ENCODE assay signal across 17 mouse cellular contexts in genomic region chr12:70075001-70075400, GRCm38 (mm10). TPM values are rescaled to one million over a fixed set of nuclear protein-coding genes. Genes with fewer than 3 reads are reported as not detected.
DNase-seq lines count a peak whose midpoint lies in the region; ATAC-seq and TF ChIP-seq lines count a peak whose summit lies in the region.
"Had no signal": no experiment of that assay in that cellular context is flagged by ENCODE, and none has a peak within 500 bp of the region (broad histone marks: within the 10 kb centered on the region; RNA-seq: fewer than 3 reads in every experiment).

No protein-coding gene starts in this region.

- TF ChIP-seq CTCF in left cerebral cortex, adult 2 months (IDR thresholded peaks at IDR 0.05), result no peak
- TF ChIP-seq CTCF in thymus, adult 2 months (IDR thresholded peaks at IDR 0.05; ENCODE audit: borderline replicate concordance, control insufficient read depth, extremely low read depth, insufficient read depth, low read length, poor library complexity), result no peak

- no peak for TF ChIP-seq POLR2A in thymus, adult 2 months (IDR thresholded peaks at IDR 0.05; ENCODE audit: control insufficient read depth, extremely low read depth, insufficient read depth, low read length, poor library complexity)

- no peaks in the 10 kb centered on the region for H3K9me3 ChIP-seq in heart, embryonic 10.5 days
- H3K9me3 ChIP-seq: embryonic facial prominence, embryonic 10.5 days; forebrain, embryonic 13.5 days; liver, embryonic 12.5 days; neural tube, embryonic 13.5 days had no signal

- H3K4me3 ChIP-seq in left cerebral cortex, adult 2 months, result no peak overlapping the region
- no peak overlapping the region for H3K4me3 ChIP-seq in thymus, adult 2 months (ENCODE audit: control insufficient read depth, insufficient read depth, low read length)
- H3K4me3 ChIP-seq in heart, embryonic 10.5 days, result no peak overlapping the region
- H3K4me3 ChIP-seq: embryonic facial prominence, embryonic 10.5 days; forebrain, embryonic 13.5 days; heart, adult 2 months; liver, embryonic 12.5 days; neural tube, embryonic 13.5 days had no signal

- peak; percentile 39 for ATAC-seq in inflammation-experienced regulatory T-cells, adult 6 months
- ATAC-seq: forebrain, embryonic 13.5 days; liver, embryonic 12.5 days had no signal

- H3K27ac ChIP-seq in left cerebral cortex, adult 2 months, result peak overlapping the region; percentile 1; the same call in 1 of the 2 replicates
- H3K27ac ChIP-seq in thymus, adult 2 months (ENCODE audit: control insufficient read depth, insufficient read depth, low read length), result no peak overlapping the region
- H3K27ac ChIP-seq in heart, embryonic 10.5 days, result no peak overlapping the region
- H3K27ac ChIP-seq: embryonic facial prominence, embryonic 10.5 days; forebrain, embryonic 13.5 days; heart, adult 2 months; liver, embryonic 12.5 days; neural tube, embryonic 13.5 days had no signal

- intact Hi-C loops in left cerebral cortex, adult 2 months (cut with DNase I), result no loop called here

- 3% methylated on average over 2 of the region's 2 CpGs for WGBS in thymus, adult 2 months
- 66% methylated on average over 2 of the region's 2 CpGs for WGBS in heart, embryonic 10.5 days

- H3K36me3 ChIP-seq in thymus, adult 2 months (ENCODE audit: control insufficient read depth, insufficient read depth, low read length), result no peaks in the 10 kb centered on the region
- peaks cover 6% of the 10 kb centered on the region; the same call in 1 of the 2 replicates for H3K36me3 ChIP-seq in heart, embryonic 10.5 days
- H3K36me3 ChIP-seq: liver, embryonic 12.5 days had no signal

- no peaks in the 10 kb centered on the region for H3K27me3 ChIP-seq in thymus, adult 2 months (ENCODE audit: control insufficient read depth, insufficient read depth, low read length)
- H3K27me3 ChIP-seq in heart, embryonic 10.5 days (ENCODE audit: insufficient read depth, poor library complexity, severe bottlenecking), result no peaks in the 10 kb centered on the region
- H3K27me3 ChIP-seq: forebrain, embryonic 13.5 days; liver, embryonic 12.5 days; neural tube, embryonic 13.5 days had no signal

- DNase-seq in left cerebral cortex, adult 2 months (ENCODE audit: extremely low spot score in 1 of 2, low spot score in 2 of 2), result no peak
- DNase-seq in left cerebral cortex, adult 11 months (ENCODE audit: low spot score), result no peak
- DNase-seq in thymus, adult 2 months, result peak; percentile 48
- no peak for DNase-seq in right cerebral cortex, postnatal 25 days
- no peak for DNase-seq in heart, embryonic 10.5 days (ENCODE audit: low spot score)
- DNase-seq in cerebellum, postnatal 10 days, result no peak
- no peak for DNase-seq in frontal cortex, adult 2 months (ENCODE audit: extremely low spot score in 1 of 2, low spot score in 1 of 2)
- DNase-seq: cerebellum, postnatal 25 days; heart, adult 2 months; kidney, adult 18-20 months; kidney, postnatal 14 days; lung, embryonic 14.5 days had no signal

- H3K4me1 ChIP-seq in thymus, adult 2 months (replicated peaks; ENCODE audit: control insufficient read depth, insufficient read depth, low read length), result peaks cover 21% of the 10 kb centered on the region
- peaks cover 13% of the 10 kb centered on the region for H3K4me1 ChIP-seq in heart, embryonic 10.5 days
- H3K4me1 ChIP-seq: liver, embryonic 12.5 days had no signal

RNA-seq across cellular contexts. Expression of gene Nin, which starts 38.5 kb away (rescaled TPM):
- 10 to 100 TPM; 67.4 to 82.6 TPM for total RNA-seq in left cerebral cortex, adult 2 months (2021)
- polyA plus RNA-seq in inflammation-experienced regulatory T-cells, adult 6 months (2017; shearing (Covaris generic)), result 10 to 100 TPM; 14.6 to 25.0 (median 24.6) TPM
- 21.8 and 32.2 TPM in 2 replicates for polyA plus RNA-seq in thymus, adult 2 months (2012; rRNA removed)
- 5.9 and 9.1 TPM in 2 replicates for polyA plus RNA-seq in heart, embryonic 10.5 days (2016; fragmentation: Nextera tagmentation; extraction: Ambion mirVana)
- 33.8 and 38.5 TPM in 2 replicates for polyA plus RNA-seq in frontal cortex, adult 2 months (2012; rRNA removed)
